Mouse (Mus musculus) gastrocnemius, postnatal 4 days (tissue): ENCODE measurements around the gene Fam234a. TPM values are rescaled to one million over a fixed set of nuclear protein-coding genes. Genes with fewer than 3 reads are reported as not detected.
"Not testable (repeated sequence)": the region's sequence is repeated elsewhere in the genome, so short reads cannot be mapped to it uniquely, and the experiment has no call there.

Source experiments
- DNase-seq, 2 experiments: peaks; one replicate each; pipeline ENCODE4 v3.0.0; 2021 to 2022; ENCODE audit warnings: low spot score in 2 of 2, mixed read lengths in 2 of 2
- total RNA-seq, 2 experiments: library from RNA; stranded (reverse); gene quantifications; 2 replicates each; pipeline ENCODE4 v1.2.3; 2021

Gene Fam234a
- total RNA-seq, 2 experiments from 2014 or later = 50.2 to 55.7 TPM

DNA sequence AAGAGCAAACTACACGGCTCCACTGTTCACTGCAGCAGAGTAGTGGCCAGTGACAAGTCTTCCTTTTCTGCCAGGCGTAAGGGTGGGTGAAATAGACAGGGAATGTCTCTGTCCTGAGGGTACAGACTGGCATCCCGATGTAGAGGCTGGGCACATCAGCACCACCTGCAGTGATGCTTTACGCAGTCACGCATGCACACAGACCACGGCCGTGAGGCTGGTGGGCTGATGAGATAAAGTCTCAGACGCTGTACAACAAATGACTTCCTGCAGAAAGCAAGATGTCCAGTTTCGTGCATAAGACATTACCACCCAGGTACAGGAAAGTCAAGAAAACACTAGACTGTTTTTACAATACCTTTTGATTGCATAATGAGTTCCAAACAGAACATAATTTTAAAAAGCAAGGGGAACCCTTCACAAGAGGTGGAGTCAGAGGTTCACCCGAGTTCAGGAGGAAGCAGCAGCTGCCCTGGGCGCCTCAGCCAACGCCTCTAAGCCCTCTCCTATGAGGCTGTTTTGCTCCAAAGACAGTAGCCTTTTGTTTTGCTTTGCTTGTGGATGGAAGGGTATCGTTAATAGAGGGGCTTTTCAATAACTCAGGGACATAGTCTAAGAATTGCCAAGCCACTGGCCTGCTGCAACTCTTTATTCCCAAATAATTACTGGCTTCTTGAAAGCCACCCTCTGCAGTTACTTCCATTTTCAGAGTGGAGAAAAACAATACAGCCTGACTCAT is 8.8 kb downstream of the Fam234a start:
- no peak for DNase-seq

GRCm38 (mm10) chr17:26234386-26234785 is 9.7 kb downstream of the Fam234a start:
- DNase-seq = no peak

- DNase-seq = no peak
These were observed 11.2 kb downstream of the Fam234a start for GRCm38 (mm10) chr17:26232863-26233262.

- no peak for DNase-seq
These were observed 12.9 kb downstream of the Fam234a start for GRCm38 (mm10) chr17:26231156-26231555.

DNA sequence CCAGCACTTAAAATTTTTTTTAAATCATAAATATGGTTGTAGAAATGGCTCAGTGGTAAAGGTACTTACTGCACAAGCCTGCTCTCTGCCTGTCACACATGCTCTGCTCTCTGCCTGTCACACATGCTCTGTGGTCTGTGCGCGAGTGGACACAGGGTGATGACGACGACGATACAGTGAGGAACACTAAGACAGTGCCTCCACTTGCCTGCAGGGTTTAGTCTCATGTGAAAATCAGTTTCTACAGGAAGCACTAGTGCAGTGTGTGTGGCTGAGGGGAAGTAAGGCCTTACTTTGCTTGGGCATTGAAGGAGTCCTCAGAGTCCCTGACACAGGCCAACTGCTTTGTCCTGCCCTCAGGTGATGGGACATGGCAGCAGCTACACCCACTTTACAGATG is 14.3 kb downstream of the Fam234a start:
- no peak for DNase-seq

DNA sequence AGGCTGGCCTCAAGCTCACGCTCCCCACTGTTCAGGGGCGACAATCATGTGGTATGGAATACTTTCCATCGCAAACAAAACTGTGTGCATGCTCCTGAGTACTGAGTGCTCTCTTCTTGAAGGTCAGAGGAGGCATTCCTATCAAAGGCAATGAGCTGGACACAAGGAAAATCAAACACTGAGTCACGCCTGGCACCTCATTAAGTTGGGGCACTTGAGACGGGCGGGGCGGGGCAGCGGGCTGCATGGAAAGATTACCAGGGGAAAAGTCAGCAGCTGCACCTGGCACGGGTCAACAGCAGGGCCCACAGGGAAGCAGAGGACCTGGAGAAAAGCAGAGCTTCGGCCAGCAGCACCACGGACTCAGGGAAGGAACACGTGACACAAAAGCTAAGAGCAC is 18.9 kb downstream of the Fam234a start:
- DNase-seq = no peak

GRCm38 (mm10) chr17:26221508-26221907 is 22.5 kb downstream of the Fam234a start:
- no peak for DNase-seq

DNA sequence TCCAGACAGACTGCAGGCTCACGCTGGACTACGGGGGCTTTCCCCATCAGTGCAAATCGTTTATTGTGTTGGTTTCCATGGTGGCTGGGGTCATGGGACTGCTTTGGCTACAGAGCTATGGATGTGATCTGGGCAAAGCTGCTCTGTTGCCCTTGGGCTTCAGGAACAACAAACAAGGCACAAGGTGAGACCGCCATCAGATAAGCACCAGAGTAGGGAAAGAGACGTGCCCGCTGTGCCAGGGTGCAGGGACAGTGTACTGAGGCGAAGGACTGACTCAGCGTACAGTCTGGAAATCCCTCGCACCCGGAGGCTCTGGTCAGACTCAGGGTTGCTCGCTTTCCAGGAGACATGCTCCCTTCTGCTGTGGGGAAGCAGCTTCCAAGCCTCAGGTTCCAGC is 31.4 kb downstream of the Fam234a start:
- no peak for DNase-seq

DNA sequence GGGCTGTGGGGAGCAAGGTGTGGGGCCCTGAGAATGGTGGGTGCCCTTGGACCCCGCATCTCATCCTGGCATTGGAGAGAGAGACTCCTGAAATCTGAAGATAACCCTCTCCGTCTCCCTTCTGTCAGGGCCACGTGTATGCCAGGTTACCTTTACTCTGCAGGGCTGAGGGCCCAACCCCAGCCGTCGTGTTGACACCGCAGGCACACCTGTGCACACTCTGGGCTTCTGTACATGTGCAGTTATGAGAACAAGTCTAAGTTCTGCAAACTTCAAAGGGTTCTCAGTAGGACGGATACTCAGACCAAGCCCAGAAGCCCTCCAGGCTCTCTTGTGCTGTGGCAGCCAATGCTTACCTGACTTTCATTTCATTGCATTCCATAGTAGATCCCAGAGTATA is 31.8 kb downstream of the Fam234a start:
- DNase-seq = no peak

- DNase-seq = no peak
These were observed 36.4 kb downstream of the Fam234a start, which contains the start of gene Arhgdig for GRCm38 (mm10) chr17:26207686-26208085. Gene Arhgdig, minus strand, starts transcription at chr17:26207786.

- DNase-seq = no peak
These were observed 37.6 kb downstream of the Fam234a start for GRCm38 (mm10) chr17:26206392-26206791.

GRCm38 (mm10) chr17:26204766-26205165 is 39.3 kb downstream of the Fam234a start:
- DNase-seq = no peak

- DNase-seq = no peak
These were observed 40.7 kb downstream of the Fam234a start for GRCm38 (mm10) chr17:26203321-26203811.

- DNase-seq = no peak
These were observed 41.3 kb downstream of the Fam234a start, which contains the start of gene Rgs11 for GRCm38 (mm10) chr17:26202737-26203136. Gene Rgs11, plus strand, starts transcription at chr17:26202951.

DNA sequence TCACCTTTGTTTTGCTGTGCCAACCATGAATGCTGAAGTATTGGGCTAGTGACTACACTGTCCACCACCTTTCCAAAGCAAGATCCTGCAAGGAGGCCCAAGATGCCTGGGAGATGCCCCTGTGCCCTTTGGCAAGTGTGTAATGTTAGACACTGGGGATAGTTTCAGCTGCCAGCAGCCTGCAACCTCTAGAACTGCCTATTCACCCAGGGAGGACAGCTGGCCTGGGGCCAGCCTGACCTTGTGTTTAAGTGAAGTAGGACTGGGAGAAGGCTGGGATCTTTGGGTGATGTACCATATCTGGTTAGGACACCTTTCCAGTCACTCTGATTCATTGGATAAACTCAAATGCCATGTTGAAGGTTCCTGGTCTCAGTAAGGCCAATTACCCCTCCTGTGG is 42.0 kb downstream of the Fam234a start:
- no peak for DNase-seq

- DNase-seq = no peak
These were observed 43.0 kb downstream of the Fam234a start for GRCm38 (mm10) chr17:26200831-26201705.

DNA sequence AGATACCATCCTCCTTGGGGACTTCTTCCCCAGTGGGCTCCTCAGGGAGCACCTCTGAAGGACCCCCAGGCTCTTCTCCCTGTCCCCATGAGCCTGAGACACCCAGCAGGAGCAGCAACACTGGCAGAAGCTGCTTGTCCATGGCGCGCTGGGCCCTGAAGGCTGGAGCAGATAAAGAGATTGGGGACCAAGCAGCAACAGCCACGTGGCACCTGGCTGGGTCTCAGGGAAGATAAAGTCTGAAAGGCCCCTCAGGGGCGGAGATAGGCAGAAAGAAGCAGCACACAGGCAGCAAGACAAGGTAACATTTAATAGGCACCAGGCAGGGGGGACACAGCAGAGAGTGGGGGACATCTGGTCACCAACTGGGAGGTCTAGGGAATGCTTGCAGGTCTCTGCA is 45.1 kb downstream of the Fam234a start, which contains the start of gene Pdia2:
Pdia2 (minus strand) TSS at position 196 of the 400 bp plus-strand sequence.
- no peak for DNase-seq

- DNase-seq = no peak
These were observed 51.4 kb downstream of the Fam234a start for GRCm38 (mm10) chr17:26192481-26193190.

DNA sequence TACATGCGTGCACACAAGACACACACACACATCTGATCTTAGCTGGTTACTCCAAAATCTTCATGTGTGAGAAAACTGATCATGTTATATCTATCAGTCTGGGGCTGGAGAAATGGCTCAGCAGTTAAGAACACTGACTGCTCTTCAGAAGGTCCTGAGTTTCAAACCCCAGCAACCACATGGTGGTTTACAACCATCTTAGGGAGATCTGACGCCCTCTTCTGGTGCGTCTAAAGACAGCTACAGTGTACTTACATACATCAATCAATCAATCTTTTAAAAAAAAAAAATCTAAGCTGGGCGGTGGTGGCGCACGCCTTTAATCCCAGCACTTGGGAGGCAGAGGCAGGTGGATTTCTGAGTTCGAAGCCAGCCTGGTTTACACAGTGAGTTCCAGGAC is 52.6 kb downstream of the Fam234a start:
- DNase-seq = not testable (repeated sequence)

GRCm38 (mm10) chr17:26188091-26188805 is 55.8 kb downstream of the Fam234a start:
- no peak for DNase-seq

DNA sequence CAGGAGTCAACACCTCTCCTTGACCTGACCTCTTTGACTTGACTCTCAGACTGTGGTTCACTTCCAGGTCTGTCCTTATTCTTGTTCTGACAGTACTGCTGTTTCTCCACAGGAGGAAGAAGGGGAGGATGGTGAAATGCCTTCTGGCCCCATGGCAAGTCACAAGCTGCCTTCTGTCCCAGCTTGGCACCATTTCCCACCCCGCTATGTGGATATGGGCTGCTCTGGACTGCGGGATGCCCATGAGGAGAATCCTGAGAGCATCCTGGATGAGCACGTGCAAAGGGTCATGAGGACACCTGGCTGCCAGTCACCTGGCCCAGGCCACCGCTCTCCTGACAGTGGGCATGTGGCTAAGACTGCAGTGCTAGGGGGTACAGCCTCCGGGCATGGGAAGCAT is 56.5 kb downstream of the Fam234a start:
- no peak for DNase-seq
